Mouse (Mus musculus) bone marrow macrophage, adult 2 months (primary cell): ENCODE results near the gene Fam19a2. TPM values are rescaled to one million over a fixed set of nuclear protein-coding genes. Genes with fewer than 3 reads are reported as not detected.

ENCODE experiments used
- H3K27ac ChIP-seq: 2 replicates; pipeline ENCODE4 v1.5.1; 2012; ENCODE audit warnings: low read depth, low read length; ENCODE audit not compliant: insufficient read depth
- H3K4me1 ChIP-seq: 2 replicates; pipeline ENCODE4 v1.6.1; 2012; ENCODE audit warnings: low read length; ENCODE audit not compliant: control insufficient read depth, insufficient read depth
- H3K4me3 ChIP-seq: 2 replicates; pipeline ENCODE4 v1.5.1; 2012; ENCODE audit warnings: mild to moderate bottlenecking, low read length, moderate library complexity; ENCODE audit not compliant: insufficient read depth
- CTCF ChIP-seq: IDR thresholded peaks from 2 replicates; pipeline ENCODE4 v1.5.1; 2012; ENCODE audit warnings: low read depth, mild to moderate bottlenecking, low read length, moderate library complexity
- POLR2A ChIP-seq: IDR thresholded peaks from 2 replicates; pipeline ENCODE4 v1.6.1; 2012; ENCODE audit warnings: mild to moderate bottlenecking, low read depth, low read length, borderline replicate concordance
- polyA plus RNA-seq: library from polyadenylated mRNA; stranded (reverse); fragments of >200 nt; gene quantifications from 2 replicates; pipeline ENCODE4 v1.2.4, GENCODE M21; 2012; ENCODE audit not compliant: missing spikeins, insufficient read depth, insufficient read length

Gene Fam19a2
- polyA plus RNA-seq, 1 experiment: not detected

DNA sequence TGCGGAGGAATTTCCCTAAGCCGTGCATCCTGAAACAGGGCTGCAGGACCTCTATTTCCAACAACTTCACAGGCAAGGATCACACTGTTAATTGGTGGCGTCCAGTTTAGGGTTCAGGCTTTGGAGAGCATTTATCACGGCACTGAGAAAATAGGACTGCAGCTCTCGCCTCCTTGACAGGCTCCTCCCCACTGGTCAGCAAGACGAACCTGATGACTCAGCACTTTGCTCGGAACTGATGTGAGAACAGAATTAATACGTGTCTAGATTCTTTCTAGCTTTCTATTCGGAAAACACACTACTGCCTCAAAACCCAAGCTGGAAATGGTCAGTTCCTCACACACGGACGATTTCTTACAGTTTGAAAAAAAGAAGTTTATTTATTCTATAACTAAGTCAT lies 10.8 kb downstream of the Fam19a2 start:
- Histone ChIP-seq H3K4me3 (no peak overlapping the region), H3K27ac (no peak overlapping the region), H3K4me1 (no peaks in the 10 kb centered on the region)
- TF ChIP-seq CTCF: no peak
- TF ChIP-seq POLR2A: no peak

- Histone ChIP-seq H3K4me1 (no peaks in the 10 kb centered on the region), H3K27ac (no peak overlapping the region), H3K4me3 (no peak overlapping the region)
- no peak for TF ChIP-seq CTCF
- TF ChIP-seq POLR2A: no peak
These were observed 43.5 kb downstream of the Fam19a2 start for GRCm38 (mm10) chr10:123307300-123307699.

- H3K27ac ChIP-seq: no peak overlapping the region
- no peak overlapping the region for H3K4me3 ChIP-seq
- TF ChIP-seq POLR2A: no peak
- TF ChIP-seq CTCF: no peak
- no peaks in the 10 kb centered on the region for H3K4me1 ChIP-seq
These were observed 62.5 kb downstream of the Fam19a2 start for GRCm38 (mm10) chr10:123326271-123326670.

GRCm38 (mm10) chr10:123341280-123341679 lies 77.5 kb downstream of the Fam19a2 start:
- H3K4me3 ChIP-seq: no peak overlapping the region
- TF ChIP-seq POLR2A (no peak), CTCF (no peak)
- H3K27ac ChIP-seq: no peak overlapping the region
- no peaks in the 10 kb centered on the region for H3K4me1 ChIP-seq

GRCm38 (mm10) chr10:123342591-123343236 lies 78.9 kb downstream of the Fam19a2 start:
- Histone ChIP-seq H3K27ac (no peak overlapping the region), H3K4me3 (no peak overlapping the region), H3K4me1 (no peaks in the 10 kb centered on the region)
- TF ChIP-seq POLR2A: no peak

- no peak overlapping the region for H3K4me3 ChIP-seq
- H3K4me1 ChIP-seq: no peaks in the 10 kb centered on the region
- TF ChIP-seq CTCF (no peak), POLR2A (no peak)
- H3K27ac ChIP-seq: no peak overlapping the region
These were observed 82.5 kb downstream of the Fam19a2 start for GRCm38 (mm10) chr10:123346301-123346700.

GRCm38 (mm10) chr10:123353667-123354066 lies 89.9 kb downstream of the Fam19a2 start:
- Histone ChIP-seq H3K4me1 (no peaks in the 10 kb centered on the region), H3K27ac (no peak overlapping the region), H3K4me3 (no peak overlapping the region)
- TF ChIP-seq CTCF: no peak
- TF ChIP-seq POLR2A: no peak

DNA sequence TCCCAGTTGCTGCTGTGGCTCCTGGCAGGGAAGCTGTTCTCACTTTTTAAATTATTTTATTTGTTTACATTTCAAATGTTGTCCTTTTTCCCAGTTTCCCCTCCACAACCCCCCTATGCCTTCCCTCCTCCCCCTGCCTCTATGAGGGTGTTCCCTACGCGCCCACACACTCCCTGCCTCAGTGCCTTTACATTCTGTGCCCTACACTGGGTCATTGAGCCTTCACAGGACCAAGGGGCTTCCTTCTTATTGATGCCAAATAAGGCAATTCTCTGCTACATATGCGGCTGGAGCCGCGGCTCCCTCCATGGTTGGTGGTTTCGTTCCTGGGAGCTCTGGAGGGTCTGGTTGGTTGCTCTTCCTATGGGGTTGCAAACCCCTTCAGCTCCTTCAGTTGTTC lies 93.2 kb downstream of the Fam19a2 start:
- Histone ChIP-seq H3K4me1 (no peaks in the 10 kb centered on the region), H3K27ac (no peak overlapping the region), H3K4me3 (no peak overlapping the region)
- TF ChIP-seq POLR2A: no peak
- no peak for TF ChIP-seq CTCF

DNA sequence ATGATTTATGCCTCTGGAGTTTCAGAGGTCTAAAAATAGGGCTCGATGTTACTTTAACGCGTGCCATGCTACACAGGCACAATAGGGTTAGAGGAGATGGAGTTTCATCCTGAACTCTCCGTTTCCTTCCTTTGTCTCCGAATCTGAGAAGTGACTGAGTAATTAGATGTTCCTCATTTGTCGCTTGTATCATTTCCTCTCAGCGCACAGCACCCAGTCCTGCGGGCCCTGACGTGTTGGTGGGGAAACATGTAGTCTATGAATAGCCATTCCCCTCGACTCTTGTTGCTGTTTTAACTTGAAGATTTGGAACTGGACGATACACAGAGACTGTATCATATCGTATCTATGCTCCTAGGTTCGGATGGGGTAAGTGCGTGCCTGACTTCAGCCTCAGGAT lies 96.7 kb downstream of the Fam19a2 start:
- no peaks in the 10 kb centered on the region for H3K4me1 ChIP-seq
- TF ChIP-seq CTCF: no peak
- TF ChIP-seq POLR2A: no peak
- H3K4me3 ChIP-seq: no peak overlapping the region
- H3K27ac ChIP-seq: no peak overlapping the region

- Histone ChIP-seq H3K4me1 (no peaks in the 10 kb centered on the region), H3K27ac (no peak overlapping the region), H3K4me3 (no peak overlapping the region)
- no peak for TF ChIP-seq POLR2A
- TF ChIP-seq CTCF: no peak
These were observed 100.8 kb downstream of the Fam19a2 start for GRCm38 (mm10) chr10:123364628-123365027.
